Mouse (Mus musculus): ENCODE results near the gene Csnk1d. TPM values are rescaled to one million over a fixed set of nuclear protein-coding genes. Genes with fewer than 3 reads are reported as not detected.

The Csnk1d gene
- polyA plus RNA-seq, 1 experiment from 2014 or later: 154 TPM

DNA sequence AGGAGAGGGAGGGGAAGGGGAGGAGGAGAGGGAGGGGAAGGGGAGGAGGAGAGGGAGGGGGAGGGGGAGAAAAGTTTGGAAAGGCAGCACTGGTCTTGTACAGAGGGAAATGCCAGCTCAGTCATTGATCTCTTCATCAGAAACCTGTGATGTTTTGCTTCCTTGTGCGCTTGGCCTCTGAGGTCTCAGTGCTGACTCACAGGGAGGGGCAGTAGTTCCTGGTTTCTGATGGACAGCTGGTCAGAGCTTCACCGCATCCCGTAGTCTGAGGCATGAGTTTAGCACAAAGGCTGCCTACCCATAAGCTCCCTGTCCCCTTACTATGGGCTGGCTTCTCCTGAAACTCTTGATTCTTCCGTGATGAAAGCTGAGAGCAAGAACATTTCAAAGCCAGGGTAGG, 52.3 kb downstream of the Csnk1d start:
- Histone ChIP-seq H3K27me3 (peaks cover 9% of the 10 kb centered on the region; the same call in 1 of the 2 replicates), H3K4me2 (no peak overlapping the region), H3K4me1 (replicated peaks) (no peaks in the 10 kb centered on the region), H3K9me3 (no peaks in the 10 kb centered on the region), H3K36me3 (no peaks in the 10 kb centered on the region), H3K9ac (replicated peaks) (no peak overlapping the region), H3K4me3 (replicated peaks) (no peak overlapping the region), H3K27ac (no peak overlapping the region)
- no peak for ATAC-seq (ENCODE audit: insufficient number of reproducible peaks, insufficient read depth, low FRiP score, low TSS enrichment, low read depth)
- 27% methylated on average over 4 of the region's 4 CpGs for WGBS

- Histone ChIP-seq H3K27me3 (peaks cover 6% of the 10 kb centered on the region; the same call in 1 of the 2 replicates), H3K4me2 (no peak overlapping the region), H3K4me3 (replicated peaks) (no peak overlapping the region), H3K36me3 (no peaks in the 10 kb centered on the region), H3K27ac (no peak overlapping the region), H3K9ac (replicated peaks) (no peak overlapping the region), H3K4me1 (replicated peaks) (no peaks in the 10 kb centered on the region), H3K9me3 (no peaks in the 10 kb centered on the region)
- WGBS: 100% methylated on average over 1 of the region's 1 CpGs
- no peak for ATAC-seq (ENCODE audit: insufficient number of reproducible peaks, insufficient read depth, low FRiP score, low TSS enrichment, low read depth)
These were observed 53.2 kb downstream of the Csnk1d start for GRCm38 (mm10) chr11:120937976-120938375.

DNA sequence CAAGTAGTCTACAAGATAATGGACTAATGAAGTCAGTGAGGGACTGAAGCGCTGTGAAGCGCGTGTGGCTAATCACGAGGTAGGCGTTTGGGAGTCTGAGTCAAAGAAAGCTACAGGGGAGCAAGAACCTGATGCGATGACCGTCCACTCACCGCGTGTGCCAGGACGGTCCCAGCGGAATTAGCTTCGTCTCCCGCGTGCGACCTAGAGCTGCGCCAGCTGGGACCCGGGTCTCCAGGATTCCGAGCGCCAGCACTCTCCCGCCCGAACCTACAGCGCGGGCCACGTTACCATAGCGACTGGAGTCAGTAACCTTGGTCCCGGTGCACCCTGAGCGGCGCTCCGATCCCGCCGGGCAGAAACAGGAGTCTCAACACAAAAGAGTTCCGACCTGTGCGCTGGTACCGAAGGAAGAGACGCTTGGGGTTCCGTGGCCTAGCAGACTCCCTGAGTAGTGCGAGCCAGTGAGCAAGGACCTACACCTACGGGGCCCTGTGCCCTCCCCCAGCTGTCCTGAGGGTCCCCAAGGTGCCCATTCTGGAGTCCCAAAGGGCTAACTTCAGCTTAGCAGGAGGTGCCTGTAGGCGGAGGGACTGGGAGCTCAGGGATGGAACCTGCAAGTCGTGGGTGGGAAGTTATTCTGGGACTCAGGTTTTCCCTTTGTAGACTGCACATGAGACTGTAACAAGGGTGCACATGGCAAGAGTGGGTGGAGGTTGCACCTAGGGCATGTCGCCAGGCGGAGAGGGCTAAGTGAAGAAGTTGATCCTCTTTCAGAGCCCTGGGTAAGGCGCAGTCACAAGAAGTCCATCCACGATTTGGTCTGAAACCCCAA, 58.3 kb downstream of the Csnk1d start, which contains the start of gene Ccdc57:
Gene Ccdc57 (minus strand): TSS at position 309 of the 835 bp plus-strand sequence.
- Histone ChIP-seq H3K9ac (replicated peaks) (peak within 1 kb of the TSS; percentile 76), H3K4me3 (replicated peaks) (peak within 1 kb of the TSS; percentile 68), H3K4me2 (peak within 1 kb of the TSS; percentile 77), H3K9me3 (no peaks in the 10 kb centered on the region), H3K27me3 (0 out of 2 replicates have a peak, but pooled peaks cover 2% of the 10 kb centered on the region), H3K36me3 (no peaks in the 10 kb centered on the region), H3K4me1 (replicated peaks) (no peaks in the 10 kb centered on the region), H3K27ac (peak within 1 kb of the TSS; percentile 53; the same call in 1 of the 2 replicates)
- WGBS: 10% methylated on average over 44 of the region's 44 CpGs
- ATAC-seq (ENCODE audit: insufficient number of reproducible peaks, insufficient read depth, low FRiP score, low TSS enrichment, low read depth): peak; percentile 82; the same call in 1 of the 2 replicates

DNA sequence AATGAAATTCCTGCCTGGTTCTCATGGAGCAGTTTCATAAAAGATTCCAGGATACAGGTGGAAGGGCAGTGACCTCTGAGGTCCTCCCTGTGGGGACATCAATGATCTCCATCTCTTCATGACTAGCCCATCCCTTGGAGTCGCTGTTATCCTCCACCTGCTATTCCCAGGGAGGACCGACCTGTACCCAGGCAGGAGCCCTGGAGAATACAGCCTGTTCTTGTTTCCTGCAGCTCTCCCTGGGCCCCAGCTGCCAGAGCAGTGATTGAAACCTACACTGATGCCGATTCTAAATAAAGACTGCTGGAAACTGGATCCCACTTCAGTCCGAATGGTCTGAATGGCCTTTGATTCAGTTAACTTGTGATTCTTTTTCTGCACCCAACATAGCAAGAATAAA, 59.7 kb downstream of the Csnk1d start:
- H3K9ac ChIP-seq (replicated peaks): no peak overlapping the region
- WGBS: 91% methylated on average over 4 of the region's 4 CpGs
- no peaks in the 10 kb centered on the region for H3K4me1 ChIP-seq (replicated peaks)
- no peak for ATAC-seq (ENCODE audit: insufficient number of reproducible peaks, insufficient read depth, low FRiP score, low TSS enrichment, low read depth)
- peaks cover under 1% of the 10 kb centered on the region; the same call in 1 of the 2 replicates for H3K36me3 ChIP-seq
- no peak overlapping the region for H3K27ac ChIP-seq
- H3K4me2 ChIP-seq: no peak overlapping the region
- H3K27me3 ChIP-seq: 0 out of 2 replicates have a peak, but pooled peaks cover 2% of the 10 kb centered on the region
- no peaks in the 10 kb centered on the region for H3K9me3 ChIP-seq
- no peak overlapping the region for H3K4me3 ChIP-seq (replicated peaks)

- Histone ChIP-seq H3K27me3 (no peaks in the 10 kb centered on the region), H3K9me3 (no peaks in the 10 kb centered on the region), H3K27ac (no peak overlapping the region), H3K4me2 (no peak overlapping the region), H3K9ac (replicated peaks) (no peak overlapping the region), H3K36me3 (peaks cover 22% of the 10 kb centered on the region), H3K4me1 (replicated peaks) (no peaks in the 10 kb centered on the region), H3K4me3 (replicated peaks) (no peak overlapping the region)
- no peak for ATAC-seq (ENCODE audit: insufficient number of reproducible peaks, insufficient read depth, low FRiP score, low TSS enrichment, low read depth)
- WGBS: 92% methylated on average over 4 of the region's 4 CpGs
These were observed 62.7 kb downstream of the Csnk1d start for GRCm38 (mm10) chr11:120928468-120928867.

DNA sequence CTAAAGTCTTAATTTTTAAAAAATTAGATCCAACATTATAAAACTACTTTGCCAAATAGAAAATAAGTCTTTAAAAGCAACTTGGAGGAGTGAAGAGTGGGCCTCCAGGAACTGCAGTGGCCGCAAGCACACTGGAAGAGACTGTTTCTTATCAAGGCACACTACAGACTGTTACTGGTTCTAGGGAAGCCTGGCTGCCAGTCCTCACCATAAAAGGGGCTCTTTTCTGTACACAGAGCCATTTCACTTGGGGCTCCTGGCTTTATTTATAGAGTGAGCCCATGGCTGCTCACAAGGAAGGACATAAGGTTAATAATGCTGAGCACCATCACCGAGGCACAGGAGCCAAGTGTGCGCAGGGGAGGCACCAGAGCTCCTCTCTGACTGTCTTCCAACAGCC, 68.6 kb downstream of the Csnk1d start:
- H3K36me3 ChIP-seq: peaks cover 73% of the 10 kb centered on the region

GRCm38 (mm10) chr11:120917756-120918155, 73.4 kb downstream of the Csnk1d start:
- Histone ChIP-seq H3K4me2 (no peak overlapping the region), H3K27ac (no peak overlapping the region), H3K4me3 (replicated peaks) (no peak overlapping the region), H3K36me3 (peaks cover 71% of the 10 kb centered on the region), H3K9ac (replicated peaks) (no peak overlapping the region), H3K27me3 (no peaks in the 10 kb centered on the region), H3K4me1 (replicated peaks) (no peaks in the 10 kb centered on the region), H3K9me3 (no peaks in the 10 kb centered on the region)
- WGBS: 94% methylated on average over 5 of the region's 5 CpGs
- ATAC-seq (ENCODE audit: insufficient number of reproducible peaks, insufficient read depth, low FRiP score, low TSS enrichment, low read depth): no peak

More for the DNA sequence above, 68.6 kb downstream of the Csnk1d start:
- WGBS: 91% methylated on average over 3 of the region's 3 CpGs
- Histone ChIP-seq H3K9ac (replicated peaks) (no peak overlapping the region), H3K27ac (no peak overlapping the region), H3K4me3 (replicated peaks) (no peak overlapping the region), H3K27me3 (no peaks in the 10 kb centered on the region), H3K4me2 (no peak overlapping the region), H3K9me3 (no peaks in the 10 kb centered on the region), H3K4me1 (replicated peaks) (no peaks in the 10 kb centered on the region)
- no peak for ATAC-seq (ENCODE audit: insufficient number of reproducible peaks, insufficient read depth, low FRiP score, low TSS enrichment, low read depth)

GRCm38 (mm10) chr11:120916477-120916876, 74.7 kb downstream of the Csnk1d start:
- no peaks in the 10 kb centered on the region for H3K9me3 ChIP-seq
- H3K9ac ChIP-seq (replicated peaks): no peak overlapping the region
- H3K36me3 ChIP-seq: peaks cover 63% of the 10 kb centered on the region
- H3K4me3 ChIP-seq (replicated peaks): no peak overlapping the region
- no peak overlapping the region for H3K4me2 ChIP-seq
- WGBS: 74% methylated on average over 3 of the region's 3 CpGs
- no peaks in the 10 kb centered on the region for H3K4me1 ChIP-seq (replicated peaks)
- ATAC-seq (ENCODE audit: insufficient number of reproducible peaks, insufficient read depth, low FRiP score, low TSS enrichment, low read depth): no peak
- H3K27ac ChIP-seq: no peak overlapping the region
- no peaks in the 10 kb centered on the region for H3K27me3 ChIP-seq

DNA sequence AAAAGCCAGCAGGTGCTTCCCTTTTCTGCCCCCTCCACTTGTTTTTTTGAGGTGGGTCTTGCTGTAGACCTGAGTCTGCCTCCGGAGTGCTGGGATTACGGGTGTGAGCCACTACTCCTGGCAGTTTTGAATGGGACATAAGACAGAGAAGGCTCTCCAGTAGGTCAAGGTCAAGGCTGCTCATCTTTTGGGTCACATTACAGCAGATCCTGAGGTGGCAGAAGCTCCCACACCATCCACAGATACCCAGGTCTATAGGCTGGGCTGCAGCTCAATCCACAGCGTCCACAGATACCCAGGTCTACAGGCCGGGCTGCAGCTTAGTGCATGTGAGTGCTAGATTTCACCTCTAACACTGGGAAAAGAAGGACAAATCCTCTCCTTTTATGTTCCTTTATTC, 77.3 kb downstream of the Csnk1d start:
- H3K36me3 ChIP-seq: peaks cover 37% of the 10 kb centered on the region
- no peaks in the 10 kb centered on the region for H3K4me1 ChIP-seq (replicated peaks)
- no peak overlapping the region for H3K27ac ChIP-seq
- H3K9me3 ChIP-seq: no peaks in the 10 kb centered on the region
- H3K27me3 ChIP-seq: no peaks in the 10 kb centered on the region
- H3K4me2 ChIP-seq: no peak overlapping the region
- ATAC-seq (ENCODE audit: insufficient number of reproducible peaks, insufficient read depth, low FRiP score, low TSS enrichment, low read depth): no peak
- no peak overlapping the region for H3K9ac ChIP-seq (replicated peaks)
- 99% methylated on average over 4 of the region's 4 CpGs for WGBS
- no peak overlapping the region for H3K4me3 ChIP-seq (replicated peaks)

All from limb, embryonic 12.5 days (tissue).